Mouse (Mus musculus) kidney, embryonic 16.5 days (tissue): ENCODE measurements around the gene Gpx7. TPM values are rescaled to one million over a fixed set of nuclear protein-coding genes. Genes with fewer than 3 reads are reported as not detected.
"Not testable (repeated sequence)": the region's sequence is repeated elsewhere in the genome, so short reads cannot be mapped to it uniquely, and the experiment has no call there.

Experiments used
- ATAC-seq: fragments of 200-750 bp; cut with Nextera tagmentation; 2 replicates; pipeline ENCODE4 v1.8.0; 2017; ENCODE audit warnings: moderate TSS enrichment; ENCODE audit not compliant: low FRiP score, low TSS enrichment
- H3K27ac ChIP-seq: fragments of 300-500 bp; sonication (generic); 2 replicates; pipeline ENCODE4 v1.5.1; 2014; ENCODE audit warnings: low read length
- H3K27me3 ChIP-seq: fragments of 300-500 bp; sonication (generic); 2 replicates; pipeline ENCODE4 v1.6.1; 2014; ENCODE audit warnings: low read length, control low read depth, mixed read lengths; ENCODE audit not compliant: insufficient read depth
- H3K36me3 ChIP-seq: fragments of 300-500 bp; sonication (generic); 2 replicates; pipeline ENCODE4 v1.6.1; 2014; ENCODE audit warnings: low read length, control low read depth, mixed read lengths; ENCODE audit not compliant: insufficient read depth
- H3K4me1 ChIP-seq: fragments of 300-500 bp; sonication (generic); 2 replicates; pipeline ENCODE4 v1.6.1; 2014; ENCODE audit warnings: low read length, control low read depth, mixed read lengths; ENCODE audit not compliant: insufficient read depth
- H3K4me2 ChIP-seq: fragments of 300-500 bp; sonication (generic); replicated peaks from 2 replicates; pipeline ENCODE4 v1.6.1; 2014; ENCODE audit warnings: low read depth, low read length
- H3K4me3 ChIP-seq: fragments of 300-500 bp; sonication (generic); 2 replicates; pipeline ENCODE4 v1.5.1; 2014; ENCODE audit warnings: mild to moderate bottlenecking, low read length
- H3K9ac ChIP-seq: fragments of 300-500 bp; sonication (generic); replicated peaks from 2 replicates; pipeline ENCODE4 v1.6.1; 2014; ENCODE audit warnings: low read length
- H3K9me3 ChIP-seq: fragments of 300-500 bp; sonication (generic); 2 replicates; pipeline ENCODE4 v1.6.1; 2016; ENCODE audit warnings: low read length, control low read depth
- WGBS: fragments of 180-500 bp; shearing (Covaris S2); extraction: QIAGEN DNeasy Blood & Tissue Kit; methylation state at CpG from one replicate; pipeline ENCODE4 v1.1.7; 2014; 5-methylcytosine and 5-hydroxymethylcytosine counted together
- polyA plus RNA-seq: library from polyadenylated mRNA; unstranded; fragments of >200 nt; fragmentation: Nextera tagmentation; extraction: Ambion mirVana; gene quantifications from 2 replicates; pipeline ENCODE4 v1.2.1, GENCODE M21; 2015

The Gpx7 gene
- polyA plus RNA-seq, 1 experiment from 2014 or later, result 65.4 TPM

DNA sequence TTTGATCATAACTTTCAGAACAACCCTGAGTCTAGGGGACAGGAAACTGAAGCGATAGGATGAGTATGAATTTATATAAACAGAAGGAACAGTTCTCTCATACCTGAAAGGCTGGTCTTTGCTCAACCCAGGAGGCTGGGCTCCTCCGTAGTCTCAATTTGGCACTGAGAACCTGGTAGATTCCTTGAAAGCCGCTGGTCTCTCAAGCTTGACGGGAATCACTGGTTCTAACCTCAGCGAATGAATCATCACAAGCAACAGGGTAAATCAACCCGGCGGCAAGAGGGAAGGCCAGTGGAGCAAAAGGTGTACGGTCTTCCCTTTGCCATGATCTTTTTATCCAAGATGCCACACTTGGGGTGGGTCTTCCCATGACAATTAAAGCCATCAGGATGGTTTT, 49.3 kb downstream of the Gpx7 start:
- Histone ChIP-seq H3K4me1 (peaks cover 36% of the 10 kb centered on the region), H3K27ac (no peak overlapping the region), H3K9ac (no peak overlapping the region), H3K4me3 (no peak overlapping the region), H3K36me3 (no peaks in the 10 kb centered on the region), H3K4me2 (no peak overlapping the region), H3K9me3 (no peaks in the 10 kb centered on the region), H3K27me3 (no peaks in the 10 kb centered on the region)
- ATAC-seq, result no peak
- WGBS, result 65% methylated on average over 8 of the region's 8 CpGs

DNA sequence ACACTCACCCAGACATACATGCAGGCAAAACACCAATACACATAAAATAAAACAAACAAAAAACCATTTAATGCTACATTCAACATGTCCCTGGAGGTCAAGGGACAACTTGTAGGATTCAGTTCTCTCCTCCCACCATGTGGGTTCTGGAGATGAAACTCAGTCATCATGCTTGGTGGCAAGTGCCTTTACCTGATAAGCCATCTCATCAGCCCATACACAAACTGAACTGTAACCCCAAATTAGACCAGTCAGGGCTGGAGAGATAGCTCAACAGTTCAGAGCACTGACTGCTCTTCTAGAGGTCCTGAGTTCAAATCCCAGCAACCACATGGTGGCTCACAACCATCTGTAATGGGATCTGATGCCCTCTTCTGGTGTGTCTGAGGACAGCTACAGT, 53.2 kb downstream of the Gpx7 start:
- H3K27me3 ChIP-seq, H3K4me2 ChIP-seq, H3K9me3 ChIP-seq, ATAC-seq, H3K36me3 ChIP-seq, H3K27ac ChIP-seq, H3K9ac ChIP-seq, H3K4me3 ChIP-seq: not testable (repeated sequence)
- peaks cover 44% of the 10 kb centered on the region for H3K4me1 ChIP-seq

DNA sequence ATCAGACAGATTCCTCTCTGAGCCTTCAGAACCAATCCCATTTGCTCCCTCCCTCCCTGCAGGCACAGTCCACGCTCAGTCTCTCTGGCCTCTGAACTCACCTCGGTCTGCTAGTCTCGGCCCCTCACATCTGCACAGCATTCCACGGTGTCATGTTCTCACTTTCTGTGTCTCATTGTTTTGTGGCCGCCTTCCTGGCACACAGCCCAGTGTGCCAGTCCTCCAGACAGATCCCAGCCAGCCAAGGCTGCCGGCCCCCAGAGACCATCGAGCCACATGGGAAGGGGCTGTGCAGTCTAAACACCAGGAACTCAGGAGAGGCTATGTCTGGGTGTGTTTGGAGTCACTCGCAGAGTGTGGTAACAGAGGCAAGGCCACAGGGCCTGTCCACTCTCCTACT, 55.9 kb downstream of the Gpx7 start:
- no peaks in the 10 kb centered on the region for H3K36me3 ChIP-seq
- no peaks in the 10 kb centered on the region for H3K27me3 ChIP-seq
- H3K9me3 ChIP-seq, result no peaks in the 10 kb centered on the region
- H3K4me3 ChIP-seq, result no peak overlapping the region
- H3K4me2 ChIP-seq, result no peak overlapping the region
- ATAC-seq, result peak; percentile 88
- H3K4me1 ChIP-seq, result peaks cover 48% of the 10 kb centered on the region
- peak overlapping the region; percentile 83 for H3K27ac ChIP-seq
- H3K9ac ChIP-seq, result 0 out of 2 replicates have a peak overlapping the region, but pooled peaks have one; percentile 27
- WGBS, result 4% methylated on average over 8 of the region's 8 CpGs

Other genes starting within 250 kb of the Gpx7 start
- gene Echdc2, start 241.5 kb downstream of the Gpx7 start, polyA plus RNA-seq, result 44.8 and 50.0 TPM in 2 replicates
- 0.26 and 0.39 TPM in 2 replicates for gene Zyg11a, start 188.9 kb downstream of the Gpx7 start, polyA plus RNA-seq
- 11.6 and 11.7 TPM in 2 replicates for gene Zyg11b, start 105.9 kb downstream of the Gpx7 start, polyA plus RNA-seq
- 52.9 and 54.1 TPM in 2 replicates for gene Coa7, start 78.8 kb downstream of the Gpx7 start, polyA plus RNA-seq
- 0.29 and 1.1 TPM in 2 replicates for gene Shisal2a, start 23.6 kb downstream of the Gpx7 start, polyA plus RNA-seq
- 55.1 and 72.0 TPM in 2 replicates for gene Tut4, start 52.5 kb upstream of the Gpx7 start, polyA plus RNA-seq
- gene Prpf38a, start 172.4 kb upstream of the Gpx7 start, polyA plus RNA-seq, result 91.6 and 93.9 TPM in 2 replicates
- 9.7 and 10.4 TPM in 2 replicates for gene Orc1, start 172.5 kb upstream of the Gpx7 start, polyA plus RNA-seq
- 33.7 and 34.0 TPM in 2 replicates for gene Cc2d1b, start 213.0 kb upstream of the Gpx7 start, polyA plus RNA-seq